Mouse (Mus musculus): ENCODE data around the gene Ylpm1. TPM values are rescaled to one million over a fixed set of nuclear protein-coding genes. Genes with fewer than 3 reads are reported as not detected.

Ylpm1 gene
- polyA plus RNA-seq, 1 experiment from 2014 or later = 44.4 TPM

GRCm38 (mm10) chr12:85110698-85111592, 114.8 kb downstream of the Ylpm1 start, which contains the start of the genes Prox2 and Dlst:
TSS of gene Prox2 (minus strand) at chr12:85110759.
TSS of gene Dlst (plus strand) at chr12:85110833.
- Histone ChIP-seq H3K27ac (ENCODE audit: low read depth, low read length) (peak within 1 kb of the TSS; percentile 56; the same call in 1 of the 2 replicates), H3K9me3 (ENCODE audit: control insufficient read depth, low read length) (no peaks in the 10 kb centered on the region), H3K36me3 (ENCODE audit: control insufficient read depth, insufficient read depth, low read length) (no peaks in the 10 kb centered on the region), H3K4me3 (ENCODE audit: low read depth, low read length) (peak within 1 kb of the TSS; percentile 97), H3K9ac (ENCODE audit: low read length) (peak within 1 kb of the TSS; percentile 95), H3K4me1 (ENCODE audit: control insufficient read depth, insufficient read depth, low read length) (peaks cover 21% of the 10 kb centered on the region), H3K27me3 (ENCODE audit: control insufficient read depth, insufficient read depth, low read length) (no peaks in the 10 kb centered on the region), H3K4me2 (peak within 1 kb of the TSS; percentile 86)
- WGBS = under 1% methylated on average over 83 of the region's 83 CpGs
- ATAC-seq (ENCODE audit: low FRiP score) = peak; percentile 94
- peak; percentile 99 for DNase-seq (ENCODE audit: low spot score, missing footprints)

DNA sequence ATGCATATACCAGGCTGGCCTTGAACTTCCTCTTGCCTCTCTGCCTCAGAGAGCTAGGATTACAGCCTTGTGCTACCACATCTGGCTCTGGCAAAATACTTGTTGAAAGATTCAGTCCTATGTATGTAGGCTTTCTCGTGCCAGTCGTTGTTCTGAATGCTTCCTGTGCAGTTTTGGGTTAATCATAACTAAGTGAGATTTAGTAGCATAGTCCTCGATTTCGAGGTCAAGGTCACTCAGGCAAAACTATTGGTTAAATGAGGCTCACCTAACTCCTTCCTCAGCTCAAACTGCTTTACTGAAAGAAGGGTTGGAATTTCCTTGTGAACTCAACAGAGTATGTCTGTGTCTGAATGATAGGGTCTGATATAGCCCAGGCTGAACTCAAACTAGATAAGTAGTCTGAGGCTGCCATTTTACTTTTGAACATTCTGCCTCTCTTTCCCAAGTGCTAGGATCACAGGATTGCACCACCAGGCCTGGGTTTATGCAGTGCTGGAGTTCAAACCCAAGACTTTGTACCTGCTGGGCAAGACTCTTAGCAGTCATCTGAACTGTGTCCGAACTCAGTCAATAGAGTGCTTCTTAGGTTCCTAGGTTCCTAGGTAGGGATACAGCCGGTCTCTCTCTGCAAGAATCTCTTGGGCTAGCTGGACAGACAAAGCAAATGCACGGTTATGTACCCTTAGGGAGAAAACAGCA, 116.6 kb downstream of the Ylpm1 start:
- ATAC-seq (ENCODE audit: low FRiP score) (no peak), DNase-seq (ENCODE audit: low spot score, missing footprints) (no peak)
- no peak overlapping the region for H3K9ac ChIP-seq (ENCODE audit: low read length)
- H3K27ac ChIP-seq (ENCODE audit: low read depth, low read length) = no peak overlapping the region
- peaks cover 18% of the 10 kb centered on the region for H3K4me1 ChIP-seq (ENCODE audit: control insufficient read depth, insufficient read depth, low read length)
- H3K36me3 ChIP-seq (ENCODE audit: control insufficient read depth, insufficient read depth, low read length) = no peaks in the 10 kb centered on the region
- 91% methylated on average over 7 of the region's 7 CpGs for WGBS
- no peak overlapping the region for H3K4me2 ChIP-seq
- H3K9me3 ChIP-seq (ENCODE audit: control insufficient read depth, low read length) = no peaks in the 10 kb centered on the region
- no peaks in the 10 kb centered on the region for H3K27me3 ChIP-seq (ENCODE audit: control insufficient read depth, insufficient read depth, low read length)
- H3K4me3 ChIP-seq (ENCODE audit: low read depth, low read length) = no peak overlapping the region

- Histone ChIP-seq H3K27ac (ENCODE audit: low read depth, low read length) (no peak overlapping the region), H3K4me3 (ENCODE audit: low read depth, low read length) (no peak overlapping the region), H3K4me2 (no peak overlapping the region), H3K9ac (ENCODE audit: low read length) (no peak overlapping the region), H3K4me1 (ENCODE audit: control insufficient read depth, insufficient read depth, low read length) (peaks cover 18% of the 10 kb centered on the region), H3K27me3 (ENCODE audit: control insufficient read depth, insufficient read depth, low read length) (no peaks in the 10 kb centered on the region), H3K9me3 (ENCODE audit: control insufficient read depth, low read length) (no peaks in the 10 kb centered on the region), H3K36me3 (ENCODE audit: control insufficient read depth, insufficient read depth, low read length) (no peaks in the 10 kb centered on the region; the same call in 1 of the 2 replicates)
- no peak for ATAC-seq (ENCODE audit: low FRiP score)
- WGBS = 91% methylated on average over 3 of the region's 3 CpGs
- no peak for DNase-seq (ENCODE audit: low spot score, missing footprints)
Observed at GRCm38 (mm10) chr12:85113337-85113736, 117.2 kb downstream of the Ylpm1 start.

DNA sequence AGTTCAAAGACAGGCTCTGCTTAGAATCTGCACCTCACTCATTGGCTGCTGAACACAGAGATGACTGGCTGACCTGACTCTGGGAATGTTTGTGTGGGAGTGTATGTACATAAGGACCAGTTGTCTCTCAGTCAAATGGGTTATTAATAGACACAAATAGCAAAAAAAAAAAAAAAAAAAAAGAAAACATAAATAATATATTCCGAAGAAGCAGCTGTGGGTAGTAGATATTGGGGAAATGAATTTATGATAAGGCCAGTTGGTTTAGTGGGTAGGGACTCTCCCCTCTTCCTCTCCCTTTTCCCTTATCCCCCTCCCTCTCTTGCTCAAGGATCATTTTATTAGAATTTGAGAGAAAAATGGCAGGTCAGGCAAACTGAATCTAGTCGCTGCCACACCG, 117.8 kb downstream of the Ylpm1 start:
- Histone ChIP-seq H3K4me2 (no peak overlapping the region), H3K36me3 (ENCODE audit: control insufficient read depth, insufficient read depth, low read length) (no peaks in the 10 kb centered on the region; the same call in 1 of the 2 replicates), H3K27ac (ENCODE audit: low read depth, low read length) (no peak overlapping the region), H3K9me3 (ENCODE audit: control insufficient read depth, low read length) (no peaks in the 10 kb centered on the region), H3K27me3 (ENCODE audit: control insufficient read depth, insufficient read depth, low read length) (no peaks in the 10 kb centered on the region), H3K4me3 (ENCODE audit: low read depth, low read length) (no peak overlapping the region), H3K4me1 (ENCODE audit: control insufficient read depth, insufficient read depth, low read length) (peaks cover 18% of the 10 kb centered on the region), H3K9ac (ENCODE audit: low read length) (no peak overlapping the region)
- WGBS = 97% methylated on average over 3 of the region's 3 CpGs
- ATAC-seq (ENCODE audit: low FRiP score) (no peak), DNase-seq (ENCODE audit: low spot score, missing footprints) (no peak)

- Histone ChIP-seq H3K9ac (ENCODE audit: low read length) (no peak overlapping the region), H3K4me1 (ENCODE audit: control insufficient read depth, insufficient read depth, low read length) (peaks cover 8% of the 10 kb centered on the region), H3K4me3 (ENCODE audit: low read depth, low read length) (no peak overlapping the region), H3K27me3 (ENCODE audit: control insufficient read depth, insufficient read depth, low read length) (no peaks in the 10 kb centered on the region), H3K36me3 (ENCODE audit: control insufficient read depth, insufficient read depth, low read length) (peaks cover 4% of the 10 kb centered on the region; the same call in 1 of the 2 replicates), H3K27ac (ENCODE audit: low read depth, low read length) (no peak overlapping the region), H3K9me3 (ENCODE audit: control insufficient read depth, low read length) (no peaks in the 10 kb centered on the region), H3K4me2 (no peak overlapping the region)
- WGBS = 82% methylated on average over 7 of the region's 7 CpGs
- no peak for ATAC-seq (ENCODE audit: low FRiP score)
- DNase-seq (ENCODE audit: low spot score, missing footprints) = no peak
Observed at GRCm38 (mm10) chr12:85115678-85116077, 119.6 kb downstream of the Ylpm1 start.

Other genes starting within 250 kb of the Ylpm1 start
- 97.2 and 102 TPM in 2 replicates for gene Npc2, start 223.2 kb upstream of the Ylpm1 start, polyA plus RNA-seq (2014; fragmentation: Nextera tagmentation; extraction: Ambion mirVana)
- gene Isca2, start 223.1 kb upstream of the Ylpm1 start, polyA plus RNA-seq (2014; fragmentation: Nextera tagmentation; extraction: Ambion mirVana) = 162 and 171 TPM in 2 replicates
- 0.05 TPM in 1 of 2 replicates, not detected in the other for gene Ltbp2, start 119.8 kb upstream of the Ylpm1 start, polyA plus RNA-seq (2014; fragmentation: Nextera tagmentation; extraction: Ambion mirVana)
- 160 and 164 TPM in 2 replicates for gene Fcf1, start 25.4 kb upstream of the Ylpm1 start, polyA plus RNA-seq (2014; fragmentation: Nextera tagmentation; extraction: Ambion mirVana)
- gene Arel1, start 25.4 kb upstream of the Ylpm1 start, polyA plus RNA-seq (2014; fragmentation: Nextera tagmentation; extraction: Ambion mirVana) = 24.3 and 24.4 TPM in 2 replicates
- gene Prox2, start 114.4 kb downstream of the Ylpm1 start, polyA plus RNA-seq (2014; fragmentation: Nextera tagmentation; extraction: Ambion mirVana) = 2.6 and 3.6 TPM in 2 replicates
- gene Dlst, start 114.5 kb downstream of the Ylpm1 start, polyA plus RNA-seq (2014; fragmentation: Nextera tagmentation; extraction: Ambion mirVana) = 93.9 and 97.0 TPM in 2 replicates
- gene Rps6kl1, start 154.9 kb downstream of the Ylpm1 start, polyA plus RNA-seq (2014; fragmentation: Nextera tagmentation; extraction: Ambion mirVana) = 1.9 and 2.1 TPM in 2 replicates
- 2.5 and 2.9 TPM in 2 replicates for gene Pgf, start 181.5 kb downstream of the Ylpm1 start, polyA plus RNA-seq (2014; fragmentation: Nextera tagmentation; extraction: Ambion mirVana)
- 91.5 and 93.6 TPM in 2 replicates for gene Eif2b2, start 223.2 kb downstream of the Ylpm1 start, polyA plus RNA-seq (2014; fragmentation: Nextera tagmentation; extraction: Ambion mirVana)

Data from midbrain, embryonic 11.5 days (tissue).